Mouse (Mus musculus) heart, adult 2 months (tissue): ENCODE results near the gene Cblc. TPM values are rescaled to one million over a fixed set of nuclear protein-coding genes. Genes with fewer than 3 reads are reported as not detected.
"Not testable (repeated sequence)": the region's sequence is repeated elsewhere in the genome, so short reads cannot be mapped to it uniquely, and the experiment has no call there.

Experiments
- DNase-seq, 2 experiments: peaks; one replicate each; pipeline ENCODE4 v3.0.0; 2021
- H3K27ac ChIP-seq: fragments of 200-600 bp; 2 replicates; pipeline ENCODE4 v1.8.1; 2022
- H3K27me3 ChIP-seq: fragments of 200-500 bp; 2 replicates; pipeline ENCODE4 v1.6.1; 2012; ENCODE audit warnings: mild to moderate bottlenecking, low read length, inconsistent platforms, mixed read lengths; ENCODE audit not compliant: control insufficient read depth, insufficient read depth
- H3K36me3 ChIP-seq: fragments of 200-500 bp; 2 replicates; pipeline ENCODE4 v1.6.1; 2012; ENCODE audit warnings: low read length, inconsistent platforms; ENCODE audit not compliant: control insufficient read depth, insufficient read depth
- H3K4me1 ChIP-seq: fragments of 200-500 bp; 2 replicates; pipeline ENCODE4 v1.6.1; 2011; ENCODE audit warnings: low read length; ENCODE audit not compliant: control insufficient read depth, insufficient read depth
- H3K4me3 ChIP-seq: fragments of 200-600 bp; 2 replicates; pipeline ENCODE4 v1.8.1; 2022
- H3K79me2 ChIP-seq: fragments of 200-500 bp; replicated peaks from 2 replicates; pipeline ENCODE4 v1.6.1; 2012; ENCODE audit warnings: mild to moderate bottlenecking, inconsistent platforms, low read length, moderate library complexity, mixed read lengths; ENCODE audit not compliant: control insufficient read depth, insufficient read depth
- H3K9ac ChIP-seq: fragments of 200-500 bp; 2 replicates; pipeline ENCODE4 v1.6.1; 2012; ENCODE audit warnings: low read depth, mild to moderate bottlenecking, control low read depth, inconsistent platforms, low read length, mixed read lengths
- CTCF ChIP-seq: fragments of 200-600 bp; IDR thresholded peaks from 2 replicates; pipeline ENCODE4 v1.8.1; 2022; ENCODE audit warnings: antibody characterized with exemption, mild to moderate bottlenecking, moderate library complexity
- EP300 ChIP-seq: fragments of 200-500 bp; IDR thresholded peaks from 2 replicates; pipeline ENCODE4 v1.6.1; 2011; ENCODE audit warnings: low read depth, low read length, control low read depth; ENCODE audit not compliant: insufficient read depth
- POLR2A ChIP-seq: fragments of 200-500 bp; IDR thresholded peaks from 2 replicates; pipeline ENCODE4 v1.6.1; 2011; ENCODE audit warnings: mild to moderate bottlenecking, low read depth, low read length, control low read depth; ENCODE audit not compliant: insufficient read depth
- WGBS: fragments of 180-500 bp; shearing (Covaris S2); methylation state at CpG from one replicate; pipeline ENCODE4 v1.1.7; 2018; 5-methylcytosine and 5-hydroxymethylcytosine counted together
- intact Hi-C: fragments of 180-260 bp; cut with DNase I; formaldehyde crosslinking; loops from one replicate; pipeline ENCODE4 v1.15.1; 2025
- polyA plus RNA-seq: library from polyadenylated mRNA; depleted of rRNA; stranded (reverse); fragments of >200 nt; gene quantifications from 2 replicates; pipeline ENCODE4 v1.2.3, GENCODE M21; 2012
- total RNA-seq, 2 experiments: library from RNA; stranded (reverse); gene quantifications; 2 replicates each; pipeline ENCODE4 v1.2.3; 2021

Cblc gene
- total and polyA plus RNA-seq, 3 experiments: 0.63 to 1.2 (median 0.77) TPM

DNA sequence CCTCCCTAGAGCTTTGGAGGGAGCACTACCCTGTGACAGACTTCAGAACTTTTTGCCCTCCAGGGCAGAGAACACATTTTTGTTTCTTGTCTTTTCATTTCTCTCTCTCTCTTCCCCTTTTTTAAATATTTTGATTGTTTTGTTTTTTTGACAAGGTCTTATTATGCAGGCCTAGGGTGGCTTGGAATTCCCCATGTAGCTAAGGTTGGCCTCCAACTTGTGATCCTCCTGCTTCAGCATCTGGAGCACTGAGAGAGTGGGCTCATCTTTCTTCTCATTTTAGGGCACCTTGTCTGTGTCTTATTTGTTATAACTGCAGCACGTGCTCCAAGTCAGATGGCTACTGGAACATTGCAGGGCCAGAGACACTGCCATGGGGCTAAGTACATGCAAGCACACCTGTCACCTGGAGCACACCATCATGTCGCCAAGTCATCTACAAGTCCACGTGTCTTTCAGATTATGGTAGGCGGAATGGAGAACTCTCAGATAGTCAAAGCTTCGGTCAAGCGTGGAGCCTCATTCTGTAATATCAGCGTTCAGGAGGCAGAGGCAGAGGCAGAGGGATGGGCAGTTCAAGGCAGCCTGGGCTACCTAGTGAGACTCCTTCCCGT is 9.9 kb upstream of the Cblc start:
- Histone ChIP-seq H3K36me3 (no peaks in the 10 kb centered on the region), H3K4me3 (no peak overlapping the region), H3K27me3 (no peaks in the 10 kb centered on the region), H3K4me1 (no peaks in the 10 kb centered on the region), H3K27ac (no peak overlapping the region), H3K9ac (no peak overlapping the region), H3K79me2 (no peaks in the 10 kb centered on the region)
- no peak for DNase-seq
- no peak for TF ChIP-seq CTCF
- no peak for TF ChIP-seq EP300
- TF ChIP-seq POLR2A: no peak
- 89% methylated on average over 8 of the region's 8 CpGs for WGBS
- intact Hi-C loops: loop anchor here (10.0 kb wide), 1 partner anchor 138 kb away; no protein-coding TSS in a partner anchor

DNA sequence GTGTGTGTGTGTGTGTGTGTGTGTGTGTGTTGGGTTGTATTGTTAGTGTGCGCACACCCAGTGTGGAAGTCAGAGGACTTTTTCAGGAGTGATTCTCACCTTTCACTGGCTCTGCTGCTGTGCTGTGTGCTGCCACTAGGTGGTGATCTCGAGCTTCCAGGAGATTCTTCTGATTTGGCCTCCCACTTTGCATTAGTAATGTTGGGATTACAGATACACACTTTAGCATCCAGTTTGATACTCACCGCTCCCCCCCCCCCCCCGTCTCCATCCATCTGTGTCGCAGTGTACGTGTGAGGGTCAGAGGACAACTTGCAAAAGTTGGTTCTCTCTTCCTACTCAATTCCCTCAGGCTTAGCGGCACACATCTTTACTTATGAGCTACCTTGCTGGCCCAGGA is 6.4 kb upstream of the Cblc start:
- Histone ChIP-seq H3K9ac (no peak overlapping the region), H3K79me2 (no peaks in the 10 kb centered on the region), H3K4me3 (no peak overlapping the region), H3K36me3 (no peaks in the 10 kb centered on the region), H3K27ac (no peak overlapping the region), H3K4me1 (peaks cover 1% of the 10 kb centered on the region; the same call in 1 of the 2 replicates), H3K27me3 (no peaks in the 10 kb centered on the region)
- WGBS: 21% methylated on average over 7 of the region's 7 CpGs
- TF ChIP-seq CTCF (peak; percentile 70), EP300 (peak; percentile 91), POLR2A (no peak)
- intact Hi-C loops: loop anchor here (1.0 to 10.0 kb wide), 3 partner anchors 40 to 142 kb away; no protein-coding TSS in a partner anchor
- DNase-seq: peak; percentile 66 to 86

DNA sequence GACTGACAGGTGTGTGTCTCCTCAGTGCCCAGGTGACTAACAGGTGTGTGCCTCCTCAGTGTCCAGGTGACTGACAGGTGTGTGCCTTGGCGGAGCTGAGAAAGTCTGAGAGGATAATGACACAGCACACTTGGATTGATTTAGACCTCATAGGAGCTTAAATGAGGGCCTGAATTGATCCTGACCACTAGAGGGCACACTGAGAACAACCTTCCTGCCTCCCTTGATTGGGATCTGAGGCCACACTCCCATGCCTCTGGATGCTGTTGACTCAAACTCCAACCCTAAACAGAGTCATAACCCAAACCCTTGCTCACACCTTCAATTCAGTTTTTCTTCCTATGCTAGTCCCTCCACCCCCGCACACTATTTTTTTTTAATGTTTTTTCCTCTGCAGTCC is 4.2 kb upstream of the Cblc start:
- Histone ChIP-seq H3K4me3 (no peak overlapping the region), H3K27ac (no peak overlapping the region), H3K27me3 (no peaks in the 10 kb centered on the region), H3K4me1 (peaks cover 2% of the 10 kb centered on the region; the same call in 1 of the 2 replicates), H3K36me3 (no peaks in the 10 kb centered on the region), H3K9ac (no peak overlapping the region), H3K79me2 (no peaks in the 10 kb centered on the region)
- 49% methylated on average over 2 of the region's 2 CpGs for WGBS
- peak in 1 of 2 experiments; percentile 53 for DNase-seq
- TF ChIP-seq EP300 (peak; percentile 71; the same call in 1 of the 2 replicates), CTCF (peak; percentile 82), POLR2A (no peak)
- intact Hi-C loops: loop anchor here (10.0 kb wide), 1 partner anchor 144 kb away; no protein-coding TSS in a partner anchor

DNA sequence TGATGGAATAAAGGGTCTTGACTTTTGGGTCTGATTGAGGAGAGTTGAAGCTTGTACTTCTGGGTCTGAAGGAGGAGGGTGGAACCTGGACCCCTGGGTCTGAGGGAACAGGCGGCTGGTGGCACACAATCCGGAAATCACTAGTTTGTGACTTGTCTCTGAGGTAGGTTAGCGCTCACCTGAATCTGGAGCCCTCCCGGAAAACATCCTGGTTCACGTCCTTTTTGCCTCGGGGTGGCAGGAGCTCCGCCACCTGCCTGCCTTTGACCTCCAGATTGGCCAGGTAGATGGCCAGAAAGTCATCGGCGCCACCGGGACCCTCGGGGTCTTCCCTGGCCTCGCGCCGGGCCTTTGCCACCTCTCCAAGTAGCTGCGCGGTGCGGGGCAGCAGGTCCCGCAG is 355 bp downstream of the Cblc start:
- Histone ChIP-seq H3K79me2 (no peaks in the 10 kb centered on the region), H3K4me3 (no peak overlapping the region), H3K27ac (no peak overlapping the region), H3K36me3 (no peaks in the 10 kb centered on the region), H3K27me3 (no peaks in the 10 kb centered on the region), H3K4me1 (peaks cover 2% of the 10 kb centered on the region; the same call in 1 of the 2 replicates), H3K9ac (no peak overlapping the region)
- intact Hi-C loops: no loop called here
- TF ChIP-seq EP300: no peak
- no peak for TF ChIP-seq POLR2A
- TF ChIP-seq CTCF: no peak
- WGBS: 28% methylated on average over 18 of the region's 18 CpGs
- no peak for DNase-seq

DNA sequence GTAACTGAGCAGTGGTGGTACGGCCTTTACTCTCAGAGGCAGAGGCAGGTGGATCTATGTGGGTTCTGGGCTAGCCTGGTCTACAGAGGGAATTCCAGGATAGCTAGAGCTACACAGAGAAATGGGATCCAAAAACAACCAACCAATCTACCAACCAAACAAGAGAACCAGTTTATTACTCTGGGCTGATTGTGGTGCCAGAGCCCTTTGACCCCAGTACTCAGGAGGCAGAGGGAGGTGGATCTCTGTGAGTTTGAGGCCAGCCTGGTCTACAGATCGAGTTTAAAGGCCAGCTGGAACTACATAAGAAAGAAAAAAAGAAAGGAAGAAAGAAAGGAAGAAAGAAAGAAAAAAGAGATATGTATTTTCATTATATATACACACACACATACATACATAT is 1.4 kb downstream of the Cblc start:
- Histone ChIP-seq H3K9ac (no peak overlapping the region), H3K4me1 (peaks cover 2% of the 10 kb centered on the region; the same call in 1 of the 2 replicates), H3K27me3 (no peaks in the 10 kb centered on the region), H3K79me2 (no peaks in the 10 kb centered on the region), H3K27ac (no peak overlapping the region), H3K36me3 (no peaks in the 10 kb centered on the region), H3K4me3 (no peak overlapping the region)
- no peak for DNase-seq
- 73% methylated on average over 2 of the region's 2 CpGs for WGBS
- intact Hi-C loops: no loop called here
- TF ChIP-seq CTCF (no peak), POLR2A (no peak), EP300 (no peak)

DNA sequence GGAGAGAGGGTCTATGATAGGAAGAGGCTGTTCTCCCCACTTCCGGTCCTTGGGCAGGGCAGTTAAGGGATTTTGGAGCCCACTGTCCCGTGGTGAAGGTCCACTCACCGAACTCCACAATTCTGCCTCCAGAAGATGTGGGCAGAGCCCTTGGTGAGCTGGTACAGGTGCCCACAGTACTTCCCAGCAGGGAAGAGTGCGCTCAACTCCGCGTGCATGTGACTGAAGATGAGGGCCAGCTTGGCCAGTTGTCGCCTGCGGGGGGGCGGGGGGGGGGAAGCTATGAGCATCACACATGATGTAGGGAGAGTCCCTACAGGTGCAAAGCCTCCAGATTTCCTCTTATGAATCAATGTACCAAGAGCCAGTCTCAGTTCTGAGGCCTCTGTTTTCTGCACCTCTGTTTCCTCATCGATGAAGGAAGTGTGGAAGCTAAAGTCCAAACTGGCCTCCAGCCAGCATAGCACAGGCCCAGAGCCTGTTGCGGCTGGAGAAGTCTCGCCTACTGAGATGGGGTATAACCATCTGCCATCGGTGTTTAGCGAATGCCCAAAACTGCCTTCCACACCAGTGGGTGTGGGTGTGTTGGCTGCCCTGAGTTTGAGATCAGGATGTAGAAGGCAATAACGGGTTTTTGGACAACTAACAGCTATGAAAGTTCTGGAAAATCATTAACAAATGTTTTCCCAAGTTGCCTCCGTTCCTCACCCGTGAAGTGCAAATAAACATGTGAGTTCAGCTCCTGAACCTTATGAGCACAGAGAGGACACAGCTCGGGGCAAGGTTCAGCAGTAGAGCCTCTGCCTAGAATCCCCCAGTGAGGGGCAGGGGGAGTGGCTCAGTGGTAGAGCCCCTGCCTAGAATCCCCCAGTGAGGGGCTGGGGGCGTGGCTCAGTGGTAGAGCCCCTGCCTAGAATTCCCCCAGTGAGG is 3.6 kb downstream of the Cblc start:
- Histone ChIP-seq H3K27me3 (no peaks in the 10 kb centered on the region), H3K4me3 (no peak overlapping the region), H3K9ac (no peak overlapping the region), H3K79me2 (no peaks in the 10 kb centered on the region), H3K4me1 (peaks cover 4% of the 10 kb centered on the region), H3K27ac (no peak overlapping the region), H3K36me3 (no peaks in the 10 kb centered on the region)
- 76% methylated on average over 19 of the region's 19 CpGs for WGBS
- no peak for DNase-seq
- TF ChIP-seq POLR2A (no peak), EP300 (no peak), CTCF (no peak)
- intact Hi-C loops: loop anchor here (5.0 kb wide), 1 partner anchor 126 kb away; the partner anchor contains the start of gene Clptm1

DNA sequence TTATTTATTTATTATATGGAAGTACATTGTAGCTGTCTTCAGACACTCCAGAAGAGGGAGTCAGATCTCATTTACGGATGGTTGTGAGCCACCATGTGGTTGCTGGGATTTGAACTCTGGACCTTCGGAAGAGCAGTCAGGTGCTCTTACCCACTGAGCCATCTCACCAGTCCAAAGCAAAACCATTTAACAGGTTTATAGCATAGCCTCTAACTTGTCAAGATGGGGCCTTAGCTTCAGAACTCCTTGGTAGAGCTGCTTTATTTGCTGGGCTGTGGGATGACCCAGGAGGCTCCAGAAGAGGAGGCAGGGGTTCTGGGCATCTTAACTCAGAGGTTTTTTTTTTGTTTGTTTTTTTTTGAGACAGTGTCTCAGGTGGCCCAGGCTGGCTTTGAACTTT is 5.1 kb downstream of the Cblc start:
- intact Hi-C loops: loop anchor here (5.0 kb wide), 1 partner anchor 124 kb away; the partner anchor contains the start of gene Clptm1
- H3K4me1 ChIP-seq, H3K79me2 ChIP-seq, H3K4me3 ChIP-seq, H3K27ac ChIP-seq, H3K36me3 ChIP-seq, DNase-seq, H3K27me3 ChIP-seq, H3K9ac ChIP-seq: not testable (repeated sequence)
- WGBS: 93% methylated on average over 2 of the region's 2 CpGs
